Mouse (Mus musculus) neutrophil, adult 83 days (primary cell): Measurements from ENCODE around the gene Inava. TPM values are rescaled to one million over a fixed set of nuclear protein-coding genes. Genes with fewer than 3 reads are reported as not detected.

Source experiments
- total RNA-seq, 2 experiments: library from RNA; stranded (reverse); gene quantifications; one replicate each; pipeline ENCODE4 v1.2.4; 2023

Inava gene
- not detected for total RNA-seq

DNA sequence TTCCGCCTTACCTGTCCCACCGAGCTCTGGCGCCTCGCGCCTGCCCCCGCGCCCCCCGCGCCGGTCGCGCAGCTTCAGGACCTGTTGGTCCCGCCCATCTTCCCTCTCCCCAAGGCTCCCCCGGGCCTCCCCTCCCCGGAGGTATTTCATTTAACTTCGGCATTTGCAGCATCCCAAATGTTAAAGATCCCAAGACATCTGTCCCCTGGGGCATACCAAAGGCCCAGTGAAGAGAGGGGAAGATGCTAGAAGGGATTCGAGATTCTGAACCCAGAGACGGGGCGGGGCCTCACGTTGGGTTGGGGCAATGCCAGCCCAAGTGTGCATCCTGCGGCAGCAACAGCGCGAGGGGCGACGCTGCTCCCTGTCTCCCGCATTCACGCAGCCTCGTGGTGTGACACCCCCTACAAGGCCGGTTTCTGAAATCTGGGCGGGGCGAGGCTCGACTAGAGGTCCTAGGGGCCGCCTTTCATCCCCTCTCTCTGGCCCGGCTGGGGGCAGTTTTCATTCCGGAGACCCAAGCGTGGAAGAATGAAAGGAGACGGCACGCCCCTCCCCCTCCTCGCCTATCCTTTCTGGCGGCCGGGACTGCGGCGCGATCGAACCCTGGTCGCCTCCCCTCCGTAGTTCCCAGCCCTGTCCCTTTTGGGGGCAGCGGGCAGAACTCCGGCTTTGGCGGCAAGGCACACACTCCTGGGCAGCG is at the start of gene Inava:
TSS of gene Inava (minus strand) at position 373 of the 703 bp plus-strand sequence.

DNA sequence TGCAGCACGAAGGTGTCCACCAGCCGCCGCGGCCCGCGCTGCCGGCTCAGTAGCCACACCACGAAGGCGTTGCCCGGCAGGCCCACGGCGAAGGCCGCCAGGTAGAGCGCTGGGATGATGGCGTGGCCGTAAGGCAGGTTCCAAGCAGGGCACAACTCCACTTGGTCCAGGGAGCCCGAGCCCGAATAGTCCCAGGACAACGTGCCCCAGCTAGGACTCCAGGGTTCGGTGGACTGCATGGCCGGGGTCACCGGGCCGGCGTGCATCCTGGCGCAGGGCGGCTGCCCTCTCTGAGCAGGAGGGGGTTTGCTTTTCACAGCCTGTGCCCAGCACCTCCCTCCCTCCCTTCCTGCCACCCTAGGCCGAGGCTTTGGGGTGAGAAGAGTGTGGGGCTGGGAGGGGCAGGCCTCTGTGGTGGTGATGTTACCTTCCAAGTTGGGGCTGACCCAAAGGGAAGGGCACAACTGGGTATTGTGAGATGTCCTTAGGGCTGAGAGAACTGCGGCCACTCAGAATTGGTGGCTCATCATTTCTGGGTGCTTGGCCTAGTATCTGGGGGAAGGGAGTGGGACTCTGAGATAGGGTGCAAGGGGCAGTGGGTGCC is 26.7 kb upstream of the Inava start, which contains the start of gene Gpr25:
TSS of gene Gpr25 (minus strand) at position 239 of the 604 bp plus-strand sequence.

DNA sequence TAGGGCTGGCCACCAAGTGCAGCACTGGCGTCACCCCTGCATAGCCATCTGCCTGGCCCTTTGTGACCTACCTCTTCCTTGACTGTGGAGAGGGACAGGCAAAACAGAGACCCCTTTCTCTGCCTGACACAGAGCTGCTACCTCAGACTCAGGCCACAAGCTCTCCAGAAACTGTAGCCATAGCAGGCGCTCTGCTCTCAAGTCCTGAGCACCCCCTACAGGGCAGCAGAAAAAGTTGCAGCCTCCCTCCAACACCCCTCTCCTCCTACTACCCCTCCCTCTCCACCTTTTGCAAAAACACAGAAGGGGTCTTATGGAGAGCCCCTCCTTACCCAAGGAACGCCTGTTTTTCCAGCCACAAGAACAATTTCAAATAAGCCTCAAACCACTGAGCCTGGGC is 21.3 kb downstream of the Inava start, which contains the start of gene Mroh3:
TSS of gene Mroh3 (minus strand) at position 26 of the 400 bp plus-strand sequence.

Other genes with a start within 250 kb of the Inava start
- not detected for gene Igfn1, start 227.9 kb downstream of the Inava start, total RNA-seq
- gene Tmem9, start 226.1 kb downstream of the Inava start, total RNA-seq, result 1 to 10 TPM; 4.2 to 8.3 TPM
- not detected for gene Ascl5, start 183.5 kb downstream of the Inava start, total RNA-seq
- gene Cacna1s, start 181.5 kb downstream of the Inava start, total RNA-seq, result not detected
- 100 to 1,000 TPM; 159 to 169 TPM for gene Kif21b, start 102.9 kb downstream of the Inava start, total RNA-seq
- not detected for gene Mroh3, start 21.4 kb downstream of the Inava start, total RNA-seq
- not detected for gene Gpr25, start 26.6 kb upstream of the Inava start, total RNA-seq
- 10 to 100 TPM; 16.8 to 17.3 TPM for gene Camsap2, start 111.8 kb upstream of the Inava start, total RNA-seq
- gene Ddx59, start 181.0 kb upstream of the Inava start, total RNA-seq, result 1 to 10 TPM; 4.6 to 5.4 TPM
- gene Kif14, start 232.1 kb upstream of the Inava start, total RNA-seq, result 10 to 100 TPM; 23.7 to 24.7 TPM